Mouse (Mus musculus) kidney, postnatal 14 days (tissue): Measurements from ENCODE around the gene Slc27a1.

Experiments
- DNase-seq: peaks from one replicate; pipeline ENCODE4 v3.0.0; 2022; ENCODE audit warnings: mixed read lengths

Slc27a1 gene

GRCm38 (mm10) chr8:71626753-71627152 lies 58.1 kb downstream of the Slc27a1 start:
- no peak for DNase-seq

DNA sequence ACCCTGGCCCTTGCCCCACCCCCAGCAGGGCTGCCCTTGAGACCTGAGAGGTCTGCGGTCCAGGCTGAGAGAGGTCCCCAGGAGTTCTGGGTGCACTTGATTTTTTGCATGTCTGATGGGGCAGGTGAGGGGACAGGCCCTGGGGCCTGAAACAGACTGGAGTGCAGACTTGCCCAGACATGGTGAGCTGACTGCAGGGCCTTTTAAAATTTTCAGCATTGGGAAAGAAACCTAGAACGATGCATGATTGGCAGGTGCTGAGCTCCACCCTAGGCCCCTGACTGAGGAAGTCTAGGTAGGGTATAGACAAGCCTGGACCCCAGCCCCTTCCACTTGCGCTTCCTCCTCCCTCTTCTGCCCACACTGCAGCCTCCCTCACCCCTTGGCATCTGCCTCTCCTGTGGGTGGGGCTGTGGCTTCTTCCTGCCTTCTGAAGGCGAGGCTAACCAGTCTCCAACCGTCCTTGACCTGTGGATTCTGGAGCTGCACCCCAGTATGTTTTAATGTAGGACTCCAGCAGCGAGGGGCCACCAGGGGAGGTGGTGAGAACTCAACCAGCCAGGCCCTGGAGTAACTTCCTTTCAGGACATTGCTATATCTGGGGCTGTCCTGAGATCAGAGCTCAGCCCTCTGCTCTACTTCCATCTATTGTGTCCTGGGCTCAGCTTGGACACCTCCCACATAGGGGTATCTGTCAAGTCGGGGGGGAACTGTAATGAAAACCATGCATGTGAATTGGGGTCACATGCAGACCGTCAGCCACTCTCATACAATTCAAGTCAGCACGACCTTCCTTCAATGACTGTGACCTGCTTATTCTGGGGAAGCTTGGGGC lies 58.8 kb downstream of the Slc27a1 start:
- peak; percentile 35 for DNase-seq

GRCm38 (mm10) chr8:71628396-71629095 lies 59.9 kb downstream of the Slc27a1 start:
- no peak for DNase-seq

GRCm38 (mm10) chr8:71629096-71629697 lies 60.5 kb downstream of the Slc27a1 start:
- DNase-seq: peak; percentile 96

DNA sequence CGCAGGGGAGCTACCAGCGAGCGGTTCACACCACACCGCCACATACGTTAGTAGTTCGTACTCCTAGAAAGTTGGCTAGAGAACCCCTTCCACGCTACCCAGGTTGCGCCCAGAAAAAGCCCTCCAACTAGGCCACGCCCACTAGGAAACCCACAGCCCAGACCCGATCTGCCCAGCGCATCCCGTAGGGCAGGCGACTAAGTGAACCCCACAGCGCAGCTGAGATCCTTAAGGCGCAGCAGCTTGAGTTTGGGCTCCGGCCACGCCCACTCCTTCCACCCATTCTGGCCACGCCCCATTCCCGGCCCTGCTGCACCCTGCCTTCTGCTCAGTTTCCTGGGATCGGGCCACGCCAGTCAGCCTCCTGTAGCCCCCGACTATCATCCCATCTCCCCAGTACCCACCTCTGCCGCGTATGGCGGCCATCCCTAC lies 61.1 kb downstream of the Slc27a1 start:
- peak; percentile 72 for DNase-seq

- DNase-seq: no peak
Measured at GRCm38 (mm10) chr8:71630761-71631160, 62.1 kb downstream of the Slc27a1 start.

- no peak for DNase-seq
Measured at GRCm38 (mm10) chr8:71631897-71632296, 63.2 kb downstream of the Slc27a1 start.

DNA sequence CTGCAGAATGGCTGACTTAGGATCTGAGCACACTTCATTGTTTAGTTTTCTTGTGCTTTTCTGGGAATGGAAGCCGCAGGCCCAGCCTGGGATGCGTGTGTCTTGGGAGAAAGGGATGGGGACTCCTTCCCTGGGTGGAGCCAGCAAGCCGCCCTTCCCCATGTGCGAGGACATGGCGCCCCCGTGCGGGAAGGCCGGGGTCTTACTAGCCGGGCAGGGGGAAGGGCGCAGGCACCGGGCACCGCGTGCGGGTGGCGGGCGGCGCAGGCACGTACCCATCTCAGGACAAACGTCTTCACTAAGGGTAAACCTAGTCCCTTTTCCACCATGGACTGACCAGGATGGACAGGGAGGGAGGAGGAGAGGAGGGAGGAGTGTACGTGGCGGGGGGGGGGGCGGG lies 64.5 kb downstream of the Slc27a1 start:
- DNase-seq: peak; percentile 38

GRCm38 (mm10) chr8:71633981-71634667 lies 65.4 kb downstream of the Slc27a1 start:
- DNase-seq: peak; percentile 59
